Mouse (Mus musculus): ENCODE measurements around the gene Tlk2.

GRCm38 (mm10) chr11:105329962-105330361 is 151.4 kb downstream of the Tlk2 start:
- TF ChIP-seq CTCF (IDR thresholded peaks at IDR 0.05; ENCODE audit: low read depth, low read length), result no peak
- TF ChIP-seq POLR2A (IDR thresholded peaks at IDR 0.05; ENCODE audit: insufficient read depth, low read length), result no peak

Measured in ES-Bruce4 (cell line).